Mouse (Mus musculus) heart, adult 2 months (tissue): ENCODE data around the gene Gm10382.
"Not testable (repeated sequence)": the region's sequence is repeated elsewhere in the genome, so short reads cannot be mapped to it uniquely, and the experiment has no call there.

ENCODE experiments used
- CTCF ChIP-seq: fragments of 200-600 bp; IDR thresholded peaks from 2 replicates; pipeline ENCODE4 v1.8.1; 2022; ENCODE audit warnings: antibody characterized with exemption, mild to moderate bottlenecking, moderate library complexity
- EP300 ChIP-seq: fragments of 200-500 bp; IDR thresholded peaks from 2 replicates; pipeline ENCODE4 v1.6.1; 2011; ENCODE audit warnings: low read depth, low read length, control low read depth; ENCODE audit not compliant: insufficient read depth
- POLR2A ChIP-seq: fragments of 200-500 bp; IDR thresholded peaks from 2 replicates; pipeline ENCODE4 v1.6.1; 2011; ENCODE audit warnings: mild to moderate bottlenecking, low read depth, low read length, control low read depth; ENCODE audit not compliant: insufficient read depth

- TF ChIP-seq POLR2A, CTCF, EP300: not testable (repeated sequence)
Observed at GRCm38 (mm10) chr5:125387295-125387694, 1.8 kb upstream of the Gm10382 start.
